Mouse (Mus musculus): ENCODE measurements around the gene Nop9.

- no peak for TF ChIP-seq CTCF (IDR thresholded peaks at IDR 0.05; ENCODE audit: low read depth)
- no peak for TF ChIP-seq EP300 (IDR thresholded peaks at IDR 0.05; ENCODE audit: low read depth)
Observed at GRCm38 (mm10) chr14:55722438-55722945, 23.0 kb upstream of the Nop9 start.

All from liver, postnatal 0 days (tissue).